Mouse (Mus musculus) neural tube, embryonic 15.5 days (tissue): Measurements from ENCODE around the gene Tent5b. TPM values are rescaled to one million over a fixed set of nuclear protein-coding genes. Genes with fewer than 3 reads are reported as not detected.

Experiments
- ATAC-seq: fragments of 200-750 bp; cut with Nextera tagmentation; 2 replicates; pipeline ENCODE4 v1.8.0; 2017; ENCODE audit warnings: mild to moderate bottlenecking, moderate TSS enrichment, moderate library complexity; ENCODE audit not compliant: low FRiP score
- H3K27ac ChIP-seq: fragments of 300-500 bp; sonication (generic); replicated peaks from 2 replicates; pipeline ENCODE4 v1.5.1; 2015; ENCODE audit warnings: mild to moderate bottlenecking, inconsistent platforms
- H3K27me3 ChIP-seq: fragments of 300-500 bp; sonication (generic); replicated peaks from 2 replicates; pipeline ENCODE4 v1.6.1; 2015; ENCODE audit warnings: inconsistent platforms
- H3K36me3 ChIP-seq: fragments of 300-500 bp; sonication (generic); 2 replicates; pipeline ENCODE4 v1.6.1; 2015; ENCODE audit warnings: inconsistent platforms
- H3K4me1 ChIP-seq: fragments of 300-500 bp; sonication (generic); 2 replicates; pipeline ENCODE4 v1.6.1; 2015; ENCODE audit warnings: inconsistent platforms
- H3K4me2 ChIP-seq: fragments of 300-500 bp; sonication (generic); 2 replicates; pipeline ENCODE4 v1.6.1; 2015; ENCODE audit warnings: inconsistent platforms, mild to moderate bottlenecking, moderate library complexity
- H3K4me3 ChIP-seq: fragments of 300-500 bp; sonication (generic); replicated peaks from 2 replicates; pipeline ENCODE4 v1.5.1; 2015; ENCODE audit warnings: mild to moderate bottlenecking, inconsistent platforms
- H3K9ac ChIP-seq: fragments of 300-500 bp; sonication (generic); replicated peaks from 2 replicates; pipeline ENCODE4 v1.6.1; 2015; ENCODE audit warnings: mild to moderate bottlenecking, inconsistent platforms
- H3K9me3 ChIP-seq: fragments of 300-500 bp; sonication (generic); replicated peaks from 2 replicates; pipeline ENCODE4 v1.6.1; 2016; ENCODE audit warnings: inconsistent platforms
- WGBS: fragments of 180-500 bp; shearing (Covaris S2); methylation state at CpG from one replicate; pipeline ENCODE4 v1.1.7; 2015; ENCODE audit warnings: mixed read lengths; 5-methylcytosine and 5-hydroxymethylcytosine counted together
- polyA plus RNA-seq: library from polyadenylated mRNA; unstranded; fragments of >200 nt; fragmentation: Nextera tagmentation; extraction: Ambion mirVana; gene quantifications from 2 replicates; pipeline ENCODE4 v1.2.1, GENCODE M21; 2015

Tent5b gene
- polyA plus RNA-seq, 1 experiment from 2014 or later, result 0.26 TPM

GRCm38 (mm10) chr4:133448708-133449388, 31.1 kb upstream of the Tent5b start:
- no peak for ATAC-seq
- no peaks in the 10 kb centered on the region for H3K27me3 ChIP-seq
- no peaks in the 10 kb centered on the region for H3K4me1 ChIP-seq
- 44% methylated on average over 8 of the region's 8 CpGs for WGBS
- no peak overlapping the region for H3K4me2 ChIP-seq
- no peak overlapping the region for H3K9ac ChIP-seq
- no peaks in the 10 kb centered on the region for H3K9me3 ChIP-seq
- H3K36me3 ChIP-seq, result no peaks in the 10 kb centered on the region
- H3K27ac ChIP-seq, result no peak overlapping the region
- no peak overlapping the region for H3K4me3 ChIP-seq

- H3K27ac ChIP-seq, result no peak overlapping the region
- no peak for ATAC-seq
- H3K9me3 ChIP-seq, result no peaks in the 10 kb centered on the region
- peak overlapping the region; percentile 24; the same call in 1 of the 2 replicates for H3K4me2 ChIP-seq
- no peaks in the 10 kb centered on the region for H3K36me3 ChIP-seq
- H3K4me1 ChIP-seq, result no peaks in the 10 kb centered on the region
- H3K9ac ChIP-seq, result no peak overlapping the region
- WGBS, result 18% methylated on average over 13 of the region's 13 CpGs
- H3K27me3 ChIP-seq, result no peaks in the 10 kb centered on the region
- no peak overlapping the region for H3K4me3 ChIP-seq
Measured at GRCm38 (mm10) chr4:133449726-133450125, 30.2 kb upstream of the Tent5b start.

- H3K36me3 ChIP-seq, result no peaks in the 10 kb centered on the region
- no peak overlapping the region for H3K27ac ChIP-seq
- H3K4me1 ChIP-seq, result no peaks in the 10 kb centered on the region
- H3K9ac ChIP-seq, result no peak overlapping the region
- H3K27me3 ChIP-seq, result no peaks in the 10 kb centered on the region
- ATAC-seq, result no peak
- H3K9me3 ChIP-seq, result no peaks in the 10 kb centered on the region
- no peak overlapping the region for H3K4me3 ChIP-seq
- WGBS, result 7% methylated on average over 10 of the region's 10 CpGs
- no peak overlapping the region for H3K4me2 ChIP-seq
Measured at GRCm38 (mm10) chr4:133451536-133451935, 28.4 kb upstream of the Tent5b start.

GRCm38 (mm10) chr4:133452433-133452832, 27.5 kb upstream of the Tent5b start:
- Histone ChIP-seq H3K27ac (no peak overlapping the region), H3K36me3 (no peaks in the 10 kb centered on the region), H3K9ac (no peak overlapping the region), H3K27me3 (no peaks in the 10 kb centered on the region), H3K4me2 (no peak overlapping the region), H3K9me3 (no peaks in the 10 kb centered on the region), H3K4me1 (no peaks in the 10 kb centered on the region), H3K4me3 (no peak overlapping the region)
- ATAC-seq, result no peak
- WGBS, result 73% methylated on average over 6 of the region's 7 CpGs

GRCm38 (mm10) chr4:133458044-133458443, 21.9 kb upstream of the Tent5b start:
- Histone ChIP-seq H3K4me3 (no peak overlapping the region), H3K27me3 (no peaks in the 10 kb centered on the region), H3K4me2 (no peak overlapping the region), H3K4me1 (no peaks in the 10 kb centered on the region; the same call in 1 of the 2 replicates), H3K9me3 (no peaks in the 10 kb centered on the region), H3K27ac (no peak overlapping the region), H3K36me3 (no peaks in the 10 kb centered on the region), H3K9ac (no peak overlapping the region)
- ATAC-seq, result no peak
- WGBS, result 75% methylated on average over 3 of the region's 3 CpGs

GRCm38 (mm10) chr4:133460006-133460405, 19.9 kb upstream of the Tent5b start:
- WGBS, result 75% methylated on average over 1 of the region's 1 CpGs
- Histone ChIP-seq H3K4me3 (no peak overlapping the region), H3K27me3 (no peaks in the 10 kb centered on the region), H3K9me3 (no peaks in the 10 kb centered on the region), H3K36me3 (no peaks in the 10 kb centered on the region), H3K27ac (no peak overlapping the region), H3K9ac (no peak overlapping the region), H3K4me1 (no peaks in the 10 kb centered on the region; the same call in 1 of the 2 replicates), H3K4me2 (no peak overlapping the region)
- no peak for ATAC-seq

- Histone ChIP-seq H3K4me2 (no peak overlapping the region), H3K4me1 (no peaks in the 10 kb centered on the region; the same call in 1 of the 2 replicates), H3K4me3 (no peak overlapping the region), H3K27me3 (no peaks in the 10 kb centered on the region), H3K9me3 (no peaks in the 10 kb centered on the region), H3K27ac (no peak overlapping the region), H3K36me3 (no peaks in the 10 kb centered on the region), H3K9ac (no peak overlapping the region)
- 34% methylated on average over 5 of the region's 5 CpGs for WGBS
- no peak for ATAC-seq
Measured at GRCm38 (mm10) chr4:133460796-133461325, 19.1 kb upstream of the Tent5b start.

- Histone ChIP-seq H3K4me3 (no peak overlapping the region), H3K9me3 (no peaks in the 10 kb centered on the region), H3K27ac (no peak overlapping the region), H3K4me1 (no peaks in the 10 kb centered on the region; the same call in 1 of the 2 replicates), H3K36me3 (no peaks in the 10 kb centered on the region), H3K27me3 (no peaks in the 10 kb centered on the region), H3K4me2 (no peak overlapping the region), H3K9ac (no peak overlapping the region)
- WGBS, result 76% methylated on average over 4 of the region's 4 CpGs
- no peak for ATAC-seq
Measured at GRCm38 (mm10) chr4:133461362-133461761, 18.6 kb upstream of the Tent5b start.

GRCm38 (mm10) chr4:133463184-133463583, 16.7 kb upstream of the Tent5b start:
- H3K4me3 ChIP-seq, result no peak overlapping the region
- peaks cover 5% of the 10 kb centered on the region for H3K27me3 ChIP-seq
- H3K9ac ChIP-seq, result no peak overlapping the region
- peaks cover 5% of the 10 kb centered on the region for H3K4me1 ChIP-seq
- no peaks in the 10 kb centered on the region for H3K9me3 ChIP-seq
- H3K27ac ChIP-seq, result no peak overlapping the region
- ATAC-seq, result no peak
- H3K4me2 ChIP-seq, result no peak overlapping the region
- 58% methylated on average over 6 of the region's 6 CpGs for WGBS
- no peaks in the 10 kb centered on the region for H3K36me3 ChIP-seq

- ATAC-seq, result 0 out of 2 replicates have a peak, but pooled peaks have one; percentile 38
- Histone ChIP-seq H3K9ac (peak overlapping the region; percentile 56), H3K4me2 (peak overlapping the region; percentile 97), H3K9me3 (0 out of 2 replicates have a peak, but pooled peaks cover 2% of the 10 kb centered on the region), H3K4me3 (peak overlapping the region; percentile 48), H3K4me1 (peaks cover 15% of the 10 kb centered on the region), H3K36me3 (no peaks in the 10 kb centered on the region), H3K27me3 (peaks cover 12% of the 10 kb centered on the region), H3K27ac (no peak overlapping the region)
- WGBS, result 0% methylated on average over 24 of the region's 27 CpGs
Measured at GRCm38 (mm10) chr4:133468080-133468479, 11.9 kb upstream of the Tent5b start.

- peaks cover 15% of the 10 kb centered on the region for H3K4me1 ChIP-seq
- no peak overlapping the region for H3K9ac ChIP-seq
- ATAC-seq, result no peak
- no peak overlapping the region for H3K27ac ChIP-seq
- peaks cover 12% of the 10 kb centered on the region for H3K27me3 ChIP-seq
- no peaks in the 10 kb centered on the region for H3K36me3 ChIP-seq
- no peak overlapping the region for H3K4me3 ChIP-seq
- WGBS, result 22% methylated on average over 12 of the region's 12 CpGs
- H3K4me2 ChIP-seq, result peak overlapping the region; percentile 97
- H3K9me3 ChIP-seq, result 0 out of 2 replicates have a peak, but pooled peaks cover 2% of the 10 kb centered on the region
Measured at GRCm38 (mm10) chr4:133469122-133469521, 10.8 kb upstream of the Tent5b start.

GRCm38 (mm10) chr4:133471135-133471821, 8.7 kb upstream of the Tent5b start:
- H3K4me2 ChIP-seq, result no peak overlapping the region
- peaks cover 15% of the 10 kb centered on the region for H3K27me3 ChIP-seq
- H3K9me3 ChIP-seq, result 0 out of 2 replicates have a peak, but pooled peaks cover 2% of the 10 kb centered on the region
- no peak for ATAC-seq
- no peaks in the 10 kb centered on the region for H3K36me3 ChIP-seq
- H3K27ac ChIP-seq, result no peak overlapping the region
- WGBS, result 86% methylated on average over 7 of the region's 7 CpGs
- no peak overlapping the region for H3K4me3 ChIP-seq
- H3K9ac ChIP-seq, result no peak overlapping the region
- peaks cover 15% of the 10 kb centered on the region for H3K4me1 ChIP-seq
